Mouse (Mus musculus) stomach, embryonic 16.5 days (tissue): ENCODE data around the gene Mcemp1. TPM values are rescaled to one million over a fixed set of nuclear protein-coding genes. Genes with fewer than 3 reads are reported as not detected.

Experiments
- ATAC-seq: fragments of 200-750 bp; cut with Nextera tagmentation; 2 replicates; pipeline ENCODE4 v1.8.0; 2017; ENCODE audit warnings: moderate number of reproducible peaks, moderate TSS enrichment; ENCODE audit not compliant: insufficient read depth, low FRiP score
- H3K27ac ChIP-seq: fragments of 300-500 bp; sonication (generic); 2 replicates; pipeline ENCODE4 v1.5.1; 2014; ENCODE audit warnings: low read length
- H3K27me3 ChIP-seq: fragments of 300-500 bp; sonication (generic); 2 replicates; pipeline ENCODE4 v1.6.1; 2014; ENCODE audit warnings: low read length, control low read depth, mixed read lengths; ENCODE audit not compliant: control insufficient read depth, insufficient read depth
- H3K36me3 ChIP-seq: fragments of 300-500 bp; sonication (generic); 2 replicates; pipeline ENCODE4 v1.6.1; 2014; ENCODE audit warnings: low read length; ENCODE audit not compliant: control insufficient read depth, insufficient read depth
- H3K4me1 ChIP-seq: fragments of 300-500 bp; sonication (generic); 2 replicates; pipeline ENCODE4 v1.6.1; 2014; ENCODE audit warnings: low read length, control low read depth, mixed read lengths; ENCODE audit not compliant: control insufficient read depth, insufficient read depth
- H3K4me2 ChIP-seq: fragments of 300-500 bp; sonication (generic); 2 replicates; pipeline ENCODE4 v1.6.1; 2014; ENCODE audit warnings: low read depth, low read length, mixed read lengths
- H3K4me3 ChIP-seq: fragments of 300-500 bp; sonication (generic); replicated peaks from 2 replicates; pipeline ENCODE4 v1.5.1; 2014; ENCODE audit warnings: mild to moderate bottlenecking, low read length
- H3K9ac ChIP-seq: fragments of 300-500 bp; sonication (generic); 2 replicates; pipeline ENCODE4 v1.6.1; 2014; ENCODE audit warnings: low read length
- H3K9me3 ChIP-seq: fragments of 300-500 bp; sonication (generic); replicated peaks from 2 replicates; pipeline ENCODE4 v1.6.1; 2016; ENCODE audit warnings: low read length, control low read depth; ENCODE audit not compliant: control insufficient read depth
- WGBS: fragments of 180-500 bp; shearing (Covaris S2); extraction: QIAGEN DNeasy Blood & Tissue Kit; methylation state at CpG from one replicate; pipeline ENCODE4 v1.1.7; 2014; 5-methylcytosine and 5-hydroxymethylcytosine counted together
- polyA plus RNA-seq: library from polyadenylated mRNA; unstranded; fragments of >200 nt; fragmentation: Nextera tagmentation; extraction: Ambion mirVana; gene quantifications from 2 replicates; pipeline ENCODE4 v1.2.1, GENCODE M21; 2015

Mcemp1 gene
- polyA plus RNA-seq, 1 experiment from 2014 or later: 2.7 TPM

GRCm38 (mm10) chr8:3660889-3661288 lies 4.7 kb upstream of the Mcemp1 start:
- Histone ChIP-seq H3K4me3 (no peak overlapping the region), H3K4me2 (no peak overlapping the region), H3K4me1 (no peaks in the 10 kb centered on the region), H3K27ac (no peak overlapping the region), H3K36me3 (no peaks in the 10 kb centered on the region), H3K9me3 (no peaks in the 10 kb centered on the region), H3K27me3 (no peaks in the 10 kb centered on the region), H3K9ac (no peak overlapping the region)
- 78% methylated on average over 8 of the region's 8 CpGs for WGBS
- ATAC-seq: no peak

GRCm38 (mm10) chr8:3664405-3664804 lies 1.1 kb upstream of the Mcemp1 start:
- Histone ChIP-seq H3K27ac (no peak overlapping the region), H3K9ac (no peak overlapping the region), H3K9me3 (no peaks in the 10 kb centered on the region), H3K36me3 (no peaks in the 10 kb centered on the region), H3K4me2 (no peak overlapping the region), H3K4me1 (no peaks in the 10 kb centered on the region), H3K4me3 (no peak overlapping the region), H3K27me3 (no peaks in the 10 kb centered on the region)
- no peak for ATAC-seq
- WGBS: 55% methylated on average over 5 of the region's 5 CpGs

DNA sequence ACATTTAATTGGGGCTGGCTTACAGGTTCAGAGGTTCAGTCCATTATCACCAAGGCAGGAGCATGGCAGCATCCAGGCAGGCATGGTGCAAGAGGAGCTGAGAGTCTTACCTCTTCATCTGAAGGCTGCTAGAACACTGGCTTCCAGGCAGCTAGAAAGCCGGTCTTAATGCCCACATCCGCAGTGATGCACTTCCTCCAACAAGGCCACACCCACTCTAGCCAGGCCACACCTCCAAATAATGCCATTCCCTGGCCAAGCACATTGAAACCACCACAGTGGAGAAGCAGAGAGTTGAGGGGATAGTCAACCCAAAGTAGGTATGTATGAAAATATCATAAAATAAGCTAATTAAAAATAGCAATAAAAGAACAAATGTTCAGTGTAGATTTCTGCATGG lies 4.8 kb downstream of the Mcemp1 start:
- H3K9me3 ChIP-seq: no peaks in the 10 kb centered on the region
- H3K4me1 ChIP-seq: no peaks in the 10 kb centered on the region
- 87% methylated on average over 2 of the region's 2 CpGs for WGBS
- no peak overlapping the region for H3K27ac ChIP-seq
- H3K4me3 ChIP-seq: no peak overlapping the region
- H3K4me2 ChIP-seq: no peak overlapping the region
- no peak for ATAC-seq
- no peaks in the 10 kb centered on the region for H3K27me3 ChIP-seq
- no peaks in the 10 kb centered on the region for H3K36me3 ChIP-seq
- no peak overlapping the region for H3K9ac ChIP-seq

- no peaks in the 10 kb centered on the region for H3K9me3 ChIP-seq
- H3K27ac ChIP-seq: peak within 1 kb of the TSS; percentile 56; the same call in 1 of the 2 replicates
- peak within 1 kb of the TSS; percentile 74 for H3K4me2 ChIP-seq
- peak; percentile 81 for ATAC-seq
- 0 out of 2 replicates have a peak, but pooled peaks cover under 1% of the 10 kb centered on the region for H3K4me1 ChIP-seq
- peak within 1 kb of the TSS; percentile 70 for H3K4me3 ChIP-seq
- no peaks in the 10 kb centered on the region for H3K27me3 ChIP-seq
- WGBS: under 1% methylated on average over 23 of the region's 23 CpGs
- no peaks in the 10 kb centered on the region for H3K36me3 ChIP-seq
- H3K9ac ChIP-seq: peak within 1 kb of the TSS; percentile 82
Measured at GRCm38 (mm10) chr8:3671980-3672491, 6.5 kb downstream of the Mcemp1 start, which contains the start of gene Fcor. Gene Fcor (minus strand): TSS chr8:3672362.

DNA sequence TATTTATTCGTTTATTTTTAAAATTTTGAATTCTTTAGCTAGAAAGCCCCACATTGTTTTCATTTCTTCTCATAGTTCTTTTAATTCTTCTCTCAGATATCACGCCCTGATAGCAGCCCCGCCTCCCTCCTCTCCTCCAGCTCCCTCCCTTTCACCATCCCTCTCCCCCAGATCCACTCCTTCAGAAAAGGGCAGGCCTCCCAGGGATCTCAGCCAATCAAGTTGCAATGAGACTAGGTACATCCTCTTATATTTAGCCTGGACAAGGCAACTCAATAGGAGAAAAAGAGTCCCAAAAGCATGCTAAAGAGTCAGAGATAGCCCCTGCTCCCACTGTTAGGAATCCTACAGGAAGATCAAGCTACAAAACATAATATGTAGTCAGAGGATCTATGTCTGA lies 9.1 kb downstream of the Mcemp1 start:
- no peaks in the 10 kb centered on the region for H3K9me3 ChIP-seq
- ATAC-seq: no peak
- peaks cover 9% of the 10 kb centered on the region for H3K36me3 ChIP-seq
- no peak overlapping the region for H3K4me2 ChIP-seq
- WGBS: 52% methylated on average over 3 of the region's 3 CpGs
- no peak overlapping the region for H3K27ac ChIP-seq
- no peak overlapping the region for H3K9ac ChIP-seq
- peaks cover 11% of the 10 kb centered on the region for H3K4me1 ChIP-seq
- H3K27me3 ChIP-seq: no peaks in the 10 kb centered on the region
- no peak overlapping the region for H3K4me3 ChIP-seq

DNA sequence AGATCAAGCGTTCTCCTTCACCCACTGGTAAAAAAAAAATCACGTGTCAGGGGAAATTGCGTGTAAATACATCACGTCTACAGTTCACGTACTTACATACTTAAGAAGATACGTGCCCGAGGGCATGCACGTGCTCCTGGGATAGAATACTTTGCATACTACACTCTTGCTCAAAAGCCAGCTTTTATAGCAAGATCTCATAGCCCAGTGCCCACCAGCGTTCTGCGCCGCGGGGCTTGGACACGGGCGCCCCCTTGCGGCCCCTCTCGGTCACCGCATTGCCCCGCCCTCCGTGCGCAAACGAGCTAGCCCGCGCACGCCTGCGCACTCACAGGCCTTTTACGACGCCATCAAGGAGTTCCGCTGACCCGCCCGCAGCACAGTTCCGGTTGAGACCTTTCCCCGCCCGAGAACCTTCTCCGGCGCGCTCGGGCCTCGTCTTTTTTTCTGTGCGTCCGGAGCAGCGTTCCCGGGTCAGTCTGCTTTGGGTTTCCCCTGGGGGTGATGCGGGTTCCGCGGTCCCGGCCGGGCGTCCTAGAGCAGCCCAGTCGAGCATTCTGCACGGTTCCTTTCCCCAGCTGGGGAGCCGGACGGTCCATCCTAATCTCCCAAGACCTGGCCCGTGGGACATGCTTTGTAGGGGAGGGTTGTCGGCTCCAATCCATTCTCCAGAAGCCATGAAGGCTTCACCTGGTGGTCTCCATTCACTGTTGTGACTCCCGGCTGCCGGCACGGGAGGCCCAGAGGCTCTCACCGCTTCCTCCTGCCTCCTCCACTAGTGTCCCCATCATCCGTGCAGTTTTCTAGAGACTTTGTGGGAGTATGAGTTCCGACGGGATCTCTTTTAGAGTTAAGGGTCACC lies 10.8 kb downstream of the Mcemp1 start, which contains the start of gene Trappc5:
Gene Trappc5, plus strand, starts transcription at position 169 of the 862 bp plus-strand sequence.
- Histone ChIP-seq H3K9me3 (no peaks in the 10 kb centered on the region), H3K36me3 (peaks cover 24% of the 10 kb centered on the region), H3K4me1 (peaks cover 11% of the 10 kb centered on the region), H3K4me2 (peak within 1 kb of the TSS; percentile 82), H3K27ac (peak within 1 kb of the TSS; percentile 90), H3K9ac (peak within 1 kb of the TSS; percentile 88), H3K27me3 (no peaks in the 10 kb centered on the region), H3K4me3 (peak within 1 kb of the TSS; percentile 99)
- WGBS: 1% methylated on average over 61 of the region's 61 CpGs
- ATAC-seq: peak; percentile 92

- H3K27ac ChIP-seq: peak overlapping the region; percentile 90
- 2% methylated on average over 15 of the region's 15 CpGs for WGBS
- H3K4me1 ChIP-seq: peaks cover 11% of the 10 kb centered on the region
- no peaks in the 10 kb centered on the region for H3K9me3 ChIP-seq
- no peak for ATAC-seq
- peak overlapping the region; percentile 99 for H3K4me3 ChIP-seq
- H3K36me3 ChIP-seq: peaks cover 25% of the 10 kb centered on the region
- peak overlapping the region; percentile 82 for H3K4me2 ChIP-seq
- no peaks in the 10 kb centered on the region for H3K27me3 ChIP-seq
- H3K9ac ChIP-seq: peak overlapping the region; percentile 88
Measured at GRCm38 (mm10) chr8:3676993-3677579, 11.5 kb downstream of the Mcemp1 start.

GRCm38 (mm10) chr8:3678831-3679230 lies 13.3 kb downstream of the Mcemp1 start:
- Histone ChIP-seq H3K27me3 (no peaks in the 10 kb centered on the region), H3K4me3 (no peak overlapping the region), H3K27ac (no peak overlapping the region), H3K4me1 (peaks cover 11% of the 10 kb centered on the region), H3K9me3 (no peaks in the 10 kb centered on the region), H3K36me3 (peaks cover 25% of the 10 kb centered on the region), H3K4me2 (no peak overlapping the region), H3K9ac (no peak overlapping the region)
- WGBS: 93% methylated on average over 23 of the region's 23 CpGs
- no peak for ATAC-seq

- H3K4me2 ChIP-seq: no peak overlapping the region
- no peak overlapping the region for H3K27ac ChIP-seq
- H3K4me1 ChIP-seq: peaks cover 11% of the 10 kb centered on the region
- H3K9ac ChIP-seq: no peak overlapping the region
- no peaks in the 10 kb centered on the region for H3K27me3 ChIP-seq
- 92% methylated on average over 23 of the region's 23 CpGs for WGBS
- no peak overlapping the region for H3K4me3 ChIP-seq
- no peaks in the 10 kb centered on the region for H3K9me3 ChIP-seq
- no peak for ATAC-seq
- H3K36me3 ChIP-seq: peaks cover 25% of the 10 kb centered on the region
Measured at GRCm38 (mm10) chr8:3679236-3679635, 13.7 kb downstream of the Mcemp1 start.
